Comparison of ENCODE assay signal across 8 mouse cellular contexts in genomic region chr5:53212087-53212781, GRCm38 (mm10). TPM values are rescaled to one million over a fixed set of nuclear protein-coding genes. Genes with fewer than 3 reads are reported as not detected.
A peak's percentile ranks its signal among the peaks of the same experiment; 100 is the strongest.
DNase-seq lines count a peak whose midpoint lies in the region; ATAC-seq and TF ChIP-seq lines count a peak whose summit lies in the region.

No protein-coding gene starts in this region.

- no peaks in the 10 kb centered on the region for H3K9me3 ChIP-seq in liver, embryonic 13.5 days (replicated peaks)

- H3K27ac ChIP-seq in spleen, adult 2 months (ENCODE audit: insufficient read depth, low read length) = no peak overlapping the region
- no peak overlapping the region for H3K27ac ChIP-seq in liver, embryonic 13.5 days

- peaks cover 3% of the 10 kb centered on the region; the same call in 1 of the 2 replicates for H3K4me1 ChIP-seq in spleen, adult 2 months (ENCODE audit: control insufficient read depth, insufficient read depth, insufficient read length)
- peaks cover 9% of the 10 kb centered on the region for H3K4me1 ChIP-seq in liver, embryonic 13.5 days (replicated peaks)

- peak; percentile 25 for DNase-seq in embryo, embryonic 9.5 days (ENCODE audit: extremely low spot score)
- DNase-seq in embryo, embryonic 10.5 days (ENCODE audit: low spot score) = no peak
- no peak for DNase-seq in spleen, adult 2 months (ENCODE audit: low read depth in 1 of 2, low spot score in 2 of 2)
- no peak for DNase-seq in spleen, postnatal 10 days (ENCODE audit: low spot score in 2 of 2)
- no peak for DNase-seq in liver, embryonic 13.5 days
- no peak for DNase-seq in Muller cell, postnatal 12 days (ENCODE audit: inconsistent ontology term)
- no peak for DNase-seq in right cerebral cortex, adult 2 months (ENCODE audit: low spot score in 2 of 2)
- no peak for DNase-seq in spleen, postnatal 4 days (ENCODE audit: low spot score in 2 of 2)

- ATAC-seq in liver, embryonic 13.5 days (ENCODE audit: low read depth) = no peak

- no peak overlapping the region for H3K9ac ChIP-seq in liver, embryonic 13.5 days

- peak overlapping the region; percentile 72; the same call in 1 of the 2 replicates for H3K4me3 ChIP-seq in spleen, adult 2 months (ENCODE audit: extremely low read depth, insufficient read depth, insufficient read length)
- peak overlapping the region; percentile 54 for H3K4me3 ChIP-seq in liver, embryonic 13.5 days (replicated peaks)

- peak overlapping the region; percentile 71 for H3K4me2 ChIP-seq in liver, embryonic 13.5 days

- no peak for TF ChIP-seq CTCF in spleen, adult 2 months (IDR thresholded peaks at IDR 0.05; ENCODE audit: extremely low read depth, insufficient read depth, insufficient read length, insufficient replicate concordance)

- H3K27me3 ChIP-seq in spleen, adult 2 months (ENCODE audit: control insufficient read depth, insufficient read depth, low read length) = peaks cover 27% of the 10 kb centered on the region
- peaks cover 69% of the 10 kb centered on the region for H3K27me3 ChIP-seq in liver, embryonic 13.5 days

- H3K36me3 ChIP-seq in spleen, adult 2 months (ENCODE audit: control insufficient read depth, insufficient read depth, low read length) = no peaks in the 10 kb centered on the region
- no peaks in the 10 kb centered on the region for H3K36me3 ChIP-seq in liver, embryonic 13.5 days

- 6% methylated on average over 20 of the region's 20 CpGs for WGBS in spleen, adult 2 months
- WGBS in liver, embryonic 13.5 days (ENCODE audit: insufficient replicate concordance) = 14% methylated on average over 20 of the region's 20 CpGs

- no peak for TF ChIP-seq POLR2A in spleen, adult 2 months (IDR thresholded peaks at IDR 0.05; ENCODE audit: low read depth, low read length)

RNA-seq across cellular contexts. Expression of gene Sel1l3, which starts 1.5 kb away (rescaled TPM):
- 0.67 and 0.89 TPM in 2 replicates for polyA plus RNA-seq in spleen, adult 2 months (2012; rRNA removed)
- 0.05 and 0.15 TPM in 2 replicates for polyA plus RNA-seq in liver, embryonic 13.5 days (2015; fragmentation: Nextera tagmentation; extraction: Ambion mirVana)

RNA-seq across cellular contexts. Expression of gene Smim20, which starts 54.6 kb away (rescaled TPM):
- 23.9 and 28.6 TPM in 2 replicates for polyA plus RNA-seq in spleen, adult 2 months (2012; rRNA removed)
- 42.8 and 47.9 TPM in 2 replicates for polyA plus RNA-seq in liver, embryonic 13.5 days (2015; fragmentation: Nextera tagmentation; extraction: Ambion mirVana)
